Mouse (Mus musculus): ENCODE measurements at regions not wholly inside any gene's neighbourhood (a gene's known extent, or its start where the extent isn't known, plus 50 kb on each side); places are given as distances from the start of the nearest gene placed in this dataset.

GRCm38 (mm10) chr10:126330305-126330969, 364.5 kb downstream of the Lrig3 start:
- Histone ChIP-seq H3K4me1 (ENCODE audit: control insufficient read depth in 1 of 2, insufficient read depth in 2 of 2, low read length in 2 of 2) (no peaks in the 10 kb centered on the region), H3K9me3 (replicated peaks; ENCODE audit: insufficient read depth, low read length) (no peaks in the 10 kb centered on the region), H3K36me3 (ENCODE audit: control insufficient read depth in 1 of 2, insufficient read depth in 2 of 2, low read length in 2 of 2) (no peaks in the 10 kb centered on the region), H3K27ac (ENCODE audit: control insufficient read depth, low read depth, low read length) (no peak overlapping the region), H3K27me3 (ENCODE audit: control insufficient read depth in 1 of 2, insufficient read depth in 2 of 2, low read length in 2 of 2) (no peaks in the 10 kb centered on the region), H3K4me3 (ENCODE audit: control insufficient read depth in 1 of 2, insufficient read depth in 1 of 2, low read depth in 2 of 2, low read length in 2 of 2) (no peak overlapping the region), H3K9ac (ENCODE audit: control insufficient read depth, low read depth, low read length, poor library complexity, severe bottlenecking) (no peak overlapping the region), H3K79me2 (ENCODE audit: control insufficient read depth, insufficient read depth, low read length, poor library complexity) (no peaks in the 10 kb centered on the region)
- no peak for TF ChIP-seq RCOR1 (IDR thresholded peaks at IDR 0.05; ENCODE audit: low read depth, low read length)
- no peak for TF ChIP-seq POLR2A (IDR thresholded peaks at IDR 0.05; ENCODE audit: control insufficient read depth in 1 of 2, insufficient read depth in 1 of 2, low read depth in 1 of 2, low read length in 2 of 2, poor library complexity in 1 of 2)
- no peak for TF ChIP-seq USF2 (IDR thresholded peaks at IDR 0.05; ENCODE audit: borderline replicate concordance in 1 of 2, insufficient read depth in 1 of 2, low read depth in 1 of 2, low read length in 2 of 2)
- no peak for TF ChIP-seq UBTF (IDR thresholded peaks at IDR 0.05; ENCODE audit: borderline replicate concordance, insufficient read depth, low read depth, low read length)
- no peak for TF ChIP-seq POLR2AphosphoS5 (IDR thresholded peaks at IDR 0.05; ENCODE audit: borderline replicate concordance, low read depth, low read length)
- TF ChIP-seq USF1 (IDR thresholded peaks at IDR 0.05; ENCODE audit: low read depth, low read length), result no peak
- TF ChIP-seq POLR2AphosphoS2 (IDR thresholded peaks at IDR 0.05; ENCODE audit: low read length), result no peak
- TF ChIP-seq NELFE (IDR thresholded peaks at IDR 0.05; ENCODE audit: low read depth, low read length), result no peak
- TF ChIP-seq MAFK (IDR thresholded peaks at IDR 0.05; ENCODE audit: borderline replicate concordance, low read depth, low read length), result no peak
- no peak for TF ChIP-seq GABPA (IDR thresholded peaks at IDR 0.05; ENCODE audit: low read depth, low read length)
- no peak for TF ChIP-seq ETS1 (IDR thresholded peaks at IDR 0.05; ENCODE audit: low read depth, low read length)
- no peak for DNase-seq (ENCODE audit: low read depth, low spot score)

GRCm38 (mm10) chr10:126320831-126321230, 354.9 kb downstream of the Lrig3 start:
- DNase-seq (ENCODE audit: low read depth, low spot score), result no peak
- Histone ChIP-seq H3K27me3 (ENCODE audit: control insufficient read depth in 1 of 2, insufficient read depth in 2 of 2, low read length in 2 of 2) (no peaks in the 10 kb centered on the region), H3K9ac (ENCODE audit: control insufficient read depth, low read depth, low read length, poor library complexity, severe bottlenecking) (no peak overlapping the region), H3K4me1 (ENCODE audit: control insufficient read depth in 1 of 2, insufficient read depth in 2 of 2, low read length in 2 of 2) (no peaks in the 10 kb centered on the region), H3K4me3 (ENCODE audit: control insufficient read depth in 1 of 2, insufficient read depth in 1 of 2, low read depth in 2 of 2, low read length in 2 of 2) (no peak overlapping the region), H3K9me3 (replicated peaks; ENCODE audit: insufficient read depth, low read length) (no peaks in the 10 kb centered on the region), H3K79me2 (ENCODE audit: control insufficient read depth, insufficient read depth, low read length, poor library complexity) (no peaks in the 10 kb centered on the region), H3K36me3 (ENCODE audit: control insufficient read depth in 1 of 2, insufficient read depth in 2 of 2, low read length in 2 of 2) (no peaks in the 10 kb centered on the region), H3K27ac (ENCODE audit: control insufficient read depth, low read depth, low read length) (no peak overlapping the region)
- TF ChIP-seq MAZ (IDR thresholded peaks at IDR 0.05; ENCODE audit: low read depth, low read length) (no peak), TBP (IDR thresholded peaks at IDR 0.05; ENCODE audit: low read depth, low read length) (no peak), RCOR1 (IDR thresholded peaks at IDR 0.05; ENCODE audit: low read depth, low read length) (no peak), UBTF (IDR thresholded peaks at IDR 0.05; ENCODE audit: borderline replicate concordance, insufficient read depth, low read depth, low read length) (no peak), BHLHE40 (IDR thresholded peaks at IDR 0.05; ENCODE audit: borderline replicate concordance, low read depth, low read length) (no peak), POLR2AphosphoS5 (IDR thresholded peaks at IDR 0.05; ENCODE audit: borderline replicate concordance, low read depth, low read length) (no peak), MEF2A (IDR thresholded peaks at IDR 0.05; ENCODE audit: extremely low read depth, insufficient replicate concordance, low read depth, low read length, poor library complexity, severe bottlenecking) (no peak), MAX (IDR thresholded peaks at IDR 0.05; ENCODE audit: low read length) (no peak)

All from MEL (cell line).